8 mouse cellular contexts compared by ENCODE assay signal in genomic region chr10:128703895-128704294, GRCm38 (mm10). TPM values are rescaled to one million over a fixed set of nuclear protein-coding genes. Genes with fewer than 3 reads are reported as not detected.
DNase-seq lines count a peak whose midpoint lies in the region; ATAC-seq and TF ChIP-seq lines count a peak whose summit lies in the region.

Pmel (plus strand) TSS chr10:128704195.

- WGBS in heart, embryonic 16.5 days, result 22% methylated on average over 4 of the region's 4 CpGs
- 13% methylated on average over 4 of the region's 4 CpGs for WGBS in bone marrow, adult 2 months
- 23% methylated on average over 4 of the region's 4 CpGs for WGBS in hindbrain, embryonic 13.5 days
- 17% methylated on average over 4 of the region's 4 CpGs for WGBS in midbrain, embryonic 13.5 days

- TF ChIP-seq CTCF in bone marrow, adult 2 months (IDR thresholded peaks at IDR 0.05; ENCODE audit: control insufficient read depth, insufficient read depth, low read length), result no peak

- peaks cover 25% of the 10 kb centered on the region for H3K4me1 ChIP-seq in heart, embryonic 16.5 days (ENCODE audit: control insufficient read depth, insufficient read depth, low read length)
- H3K4me1 ChIP-seq in bone marrow, adult 2 months (ENCODE audit: control insufficient read depth, insufficient read depth, low read length), result no peaks in the 10 kb centered on the region
- H3K4me1 ChIP-seq in hindbrain, embryonic 13.5 days (replicated peaks), result peaks cover 13% of the 10 kb centered on the region
- H3K4me1 ChIP-seq in midbrain, embryonic 13.5 days (replicated peaks), result peaks cover 16% of the 10 kb centered on the region

- no peak for TF ChIP-seq POLR2A in bone marrow, adult 2 months (IDR thresholded peaks at IDR 0.05; ENCODE audit: borderline replicate concordance, control insufficient read depth, low read depth, low read length)

- peak within 1 kb of the TSS; percentile 85 for H3K4me2 ChIP-seq in heart, embryonic 16.5 days (ENCODE audit: low read depth, low read length)
- peak within 1 kb of the TSS; percentile 87 for H3K4me2 ChIP-seq in hindbrain, embryonic 13.5 days
- peak within 1 kb of the TSS; percentile 89 for H3K4me2 ChIP-seq in midbrain, embryonic 13.5 days (replicated peaks)

- peak within 1 kb of the TSS; percentile 98 for H3K27ac ChIP-seq in heart, embryonic 16.5 days (ENCODE audit: low read length)
- H3K27ac ChIP-seq in bone marrow, adult 2 months (ENCODE audit: control insufficient read depth, insufficient read depth, low read depth, low read length, poor library complexity), result peak within 1 kb of the TSS; percentile 92
- H3K27ac ChIP-seq in hindbrain, embryonic 13.5 days, result peak within 1 kb of the TSS; percentile 82
- H3K27ac ChIP-seq in midbrain, embryonic 13.5 days, result peak within 1 kb of the TSS; percentile 68

- no peak for ATAC-seq in heart, embryonic 16.5 days (replicated peaks; ENCODE audit: extremely low read depth, insufficient read depth, low FRiP score)
- no peak for ATAC-seq in hindbrain, embryonic 13.5 days (ENCODE audit: low FRiP score)
- ATAC-seq in midbrain, embryonic 13.5 days, result no peak

- no peak for DNase-seq in heart, postnatal 36 days
- DNase-seq in left cerebral cortex, adult 9 months (ENCODE audit: low spot score in 2 of 2), result no peak
- DNase-seq in layer of hippocampus, adult 9-10 months (ENCODE audit: low spot score), result no peak
- DNase-seq in left cerebral cortex, postnatal 10 days (ENCODE audit: extremely low spot score in 1 of 2, low spot score in 2 of 2), result no peak

- peak within 1 kb of the TSS; percentile 85 for H3K4me3 ChIP-seq in heart, embryonic 16.5 days (ENCODE audit: low read length)
- H3K4me3 ChIP-seq in bone marrow, adult 2 months (replicated peaks; ENCODE audit: control insufficient read depth, low read depth, low read length), result peak within 1 kb of the TSS; percentile 88
- H3K4me3 ChIP-seq in hindbrain, embryonic 13.5 days, result peak within 1 kb of the TSS; percentile 66
- H3K4me3 ChIP-seq in midbrain, embryonic 13.5 days (replicated peaks), result peak within 1 kb of the TSS; percentile 73

- H3K27me3 ChIP-seq in heart, embryonic 16.5 days (ENCODE audit: control insufficient read depth, insufficient read depth, low read length), result no peaks in the 10 kb centered on the region
- H3K27me3 ChIP-seq in hindbrain, embryonic 13.5 days, result no peaks in the 10 kb centered on the region
- peaks cover 3% of the 10 kb centered on the region; the same call in 1 of the 2 replicates for H3K27me3 ChIP-seq in midbrain, embryonic 13.5 days

- H3K9ac ChIP-seq in heart, embryonic 16.5 days (ENCODE audit: low read length), result peak within 1 kb of the TSS; percentile 90
- H3K9ac ChIP-seq in hindbrain, embryonic 13.5 days, result peak within 1 kb of the TSS; percentile 63
- peak within 1 kb of the TSS; percentile 71 for H3K9ac ChIP-seq in midbrain, embryonic 13.5 days (replicated peaks)

- no peaks in the 10 kb centered on the region for H3K9me3 ChIP-seq in heart, embryonic 16.5 days (replicated peaks; ENCODE audit: control insufficient read depth, low read length)
- H3K9me3 ChIP-seq in hindbrain, embryonic 13.5 days, result no peaks in the 10 kb centered on the region
- no peaks in the 10 kb centered on the region for H3K9me3 ChIP-seq in midbrain, embryonic 13.5 days

- H3K36me3 ChIP-seq in heart, embryonic 16.5 days (ENCODE audit: control insufficient read depth, insufficient read depth), result peaks cover 16% of the 10 kb centered on the region
- peaks cover 7% of the 10 kb centered on the region; the same call in 1 of the 2 replicates for H3K36me3 ChIP-seq in hindbrain, embryonic 13.5 days
- H3K36me3 ChIP-seq in midbrain, embryonic 13.5 days, result 0 out of 2 replicates have a peak, but pooled peaks cover 3% of the 10 kb centered on the region

- intact Hi-C loops in heart, postnatal 36 days (cut with DNase I), result no loop called here
- intact Hi-C loops in left cerebral cortex, postnatal 10 days (cut with DNase I), result no loop called here

RNA-seq across cellular contexts. Expression of gene Pmel, which starts in this region (rescaled TPM):
- 1.7 and 2.8 TPM in 2 replicates for polyA plus RNA-seq in heart, embryonic 16.5 days (2015; fragmentation: Nextera tagmentation; extraction: Ambion mirVana)
- total RNA-seq in heart, postnatal 36 days (2021), result under 1 TPM; 0.46 to 0.50 TPM
- 1.4 TPM in 1 of 2 replicates, not detected in the other for polyA plus RNA-seq in bone marrow, adult 2 months (2011; ENCODE audit: insufficient read depth, insufficient read length, low replicate concordance, missing spikeins)
- polyA plus RNA-seq in hindbrain, embryonic 13.5 days (2015; fragmentation: Nextera tagmentation; extraction: Ambion mirVana), result 0.32 and 0.70 TPM in 2 replicates
- polyA plus RNA-seq in midbrain, embryonic 13.5 days (2015; fragmentation: Nextera tagmentation; extraction: Ambion mirVana), result 0.09 and 0.15 TPM in 2 replicates
- total RNA-seq in left cerebral cortex, postnatal 10 days (2021), result under 1 TPM; 0.51 to 0.63 TPM
